ENCODE assay signal across 8 mouse cellular contexts in genomic region chr14:56885986-56886593, GRCm38 (mm10). TPM values are rescaled to one million over a fixed set of nuclear protein-coding genes. Genes with fewer than 3 reads are reported as not detected.
DNase-seq lines count a peak whose midpoint lies in the region; ATAC-seq lines count a peak whose summit lies in the region.
"Not testable (repeated sequence)": the region's sequence is repeated elsewhere in the genome, so short reads cannot be mapped to it uniquely, and the experiment has no call there.

No protein-coding gene starts in this region.

- peak; percentile 96 for ATAC-seq in hindbrain, embryonic 11.5 days (ENCODE audit: low FRiP score)

- DNase-seq in Muller cell, postnatal 12 days (ENCODE audit: inconsistent ontology term), result peak; percentile 92
- peak; percentile 87 for DNase-seq in cerebellum, adult 9-11 months
- peak; percentile 29 to 56 for DNase-seq in frontal cortex, adult 2 months (ENCODE audit: extremely low spot score in 1 of 2, low spot score in 1 of 2)
- peak; percentile 87 for DNase-seq in hindbrain, embryonic 11.5 days (ENCODE audit: low spot score)
- DNase-seq in layer of hippocampus, postnatal 14 days (ENCODE audit: low spot score in 2 of 2), result peak; percentile 78 to 90
- DNase-seq in lung, postnatal 10 days, result peak; percentile 85
- DNase-seq in ovary, postnatal 36 days (ENCODE audit: low spot score), result peak; percentile 86
- DNase-seq in thymus, postnatal 14 days, result peak; percentile 83

- H3K9ac ChIP-seq in hindbrain, embryonic 11.5 days (ENCODE audit: low read depth, low read length), result peak overlapping the region; percentile 64

- H3K27me3 ChIP-seq in hindbrain, embryonic 11.5 days (ENCODE audit: control insufficient read depth, insufficient read depth, low read length), result not testable (repeated sequence)

- H3K9me3 ChIP-seq in hindbrain, embryonic 11.5 days (ENCODE audit: control insufficient read depth, low read length), result not testable (repeated sequence)

- H3K4me1 ChIP-seq in hindbrain, embryonic 11.5 days (replicated peaks; ENCODE audit: control insufficient read depth, insufficient read depth, low read length), result not testable (repeated sequence)

- 0% methylated on average over 8 of the region's 69 CpGs for WGBS in hindbrain, embryonic 11.5 days

- H3K27ac ChIP-seq in hindbrain, embryonic 11.5 days (ENCODE audit: low read depth, low read length), result peak overlapping the region; percentile 86

- not testable (repeated sequence) for H3K36me3 ChIP-seq in hindbrain, embryonic 11.5 days (ENCODE audit: control insufficient read depth, insufficient read depth, low read length)

- peak overlapping the region; percentile 56 for H3K4me2 ChIP-seq in hindbrain, embryonic 11.5 days (replicated peaks; ENCODE audit: low read depth, low read length)

- H3K4me3 ChIP-seq in hindbrain, embryonic 11.5 days (ENCODE audit: low read depth, low read length), result peak overlapping the region; percentile 41

RNA-seq across cellular contexts. Expression of gene Zmym2, which starts 0.4 kb away (rescaled TPM):
- polyA plus RNA-seq in frontal cortex, adult 2 months (2012; rRNA removed), result 38.6 and 45.5 TPM in 2 replicates
- 60.1 and 74.4 TPM in 2 replicates for polyA plus RNA-seq in hindbrain, embryonic 11.5 days (2014; fragmentation: Nextera tagmentation; extraction: Ambion mirVana)
- 10 to 100 TPM; 88.0 to 91.7 TPM for total RNA-seq in layer of hippocampus, postnatal 14 days (2021)

Comparison
In these comparisons a context has a peak if more than half of its experiments do, and no peak if none do; other contexts are left out.
1. Peak in every context shown above with its lines: DNase-seq, ATAC-seq, H3K4me3 ChIP-seq and H3K27ac ChIP-seq.